Mouse (Mus musculus) heart, embryonic 10.5 days (tissue): ENCODE data around the gene Gm45837. TPM values are rescaled to one million over a fixed set of nuclear protein-coding genes. Genes with fewer than 3 reads are reported as not detected.

Experiments
- DNase-seq: peaks from one replicate; pipeline ENCODE4 v3.0.0-alpha.2; 2017; ENCODE audit warnings: low spot score
- H3K27ac ChIP-seq: fragments of 300-500 bp; sonication (generic); 2 replicates; pipeline ENCODE4 v1.5.1; 2016; ENCODE audit warnings: mild to moderate bottlenecking
- H3K27me3 ChIP-seq: fragments of 300-500 bp; sonication (generic); 2 replicates; pipeline ENCODE4 v1.6.1; 2016; ENCODE audit warnings: mild to moderate bottlenecking; ENCODE audit not compliant: poor library complexity, insufficient read depth, severe bottlenecking
- H3K36me3 ChIP-seq: fragments of 300-500 bp; sonication (generic); 2 replicates; pipeline ENCODE4 v1.6.1; 2016; ENCODE audit warnings: mild to moderate bottlenecking, moderate library complexity
- H3K4me1 ChIP-seq: fragments of 300-500 bp; sonication (generic); 2 replicates; pipeline ENCODE4 v1.6.1; 2016; ENCODE audit warnings: mild to moderate bottlenecking
- H3K4me3 ChIP-seq: fragments of 300-500 bp; sonication (generic); 2 replicates; pipeline ENCODE4 v1.5.1; 2016; ENCODE audit warnings: mild to moderate bottlenecking, moderate library complexity
- H3K9me3 ChIP-seq: fragments of 300-500 bp; sonication (generic); 2 replicates; pipeline ENCODE4 v1.6.1; 2016; ENCODE audit warnings: mild to moderate bottlenecking, moderate library complexity
- WGBS: fragments of 180-500 bp; shearing (Covaris S2); methylation state at CpG from one replicate; pipeline ENCODE4 v1.1.7; 2016; 5-methylcytosine and 5-hydroxymethylcytosine counted together
- polyA plus RNA-seq: library from polyadenylated mRNA; unstranded; fragments of >200 nt; fragmentation: Nextera tagmentation; extraction: Ambion mirVana; gene quantifications from 2 replicates; pipeline ENCODE4 v1.2.1, GENCODE M21; 2016

Gene Gm45837
- 3.3 TPM in 1 of 2 replicates, not detected in the other for polyA plus RNA-seq

DNA sequence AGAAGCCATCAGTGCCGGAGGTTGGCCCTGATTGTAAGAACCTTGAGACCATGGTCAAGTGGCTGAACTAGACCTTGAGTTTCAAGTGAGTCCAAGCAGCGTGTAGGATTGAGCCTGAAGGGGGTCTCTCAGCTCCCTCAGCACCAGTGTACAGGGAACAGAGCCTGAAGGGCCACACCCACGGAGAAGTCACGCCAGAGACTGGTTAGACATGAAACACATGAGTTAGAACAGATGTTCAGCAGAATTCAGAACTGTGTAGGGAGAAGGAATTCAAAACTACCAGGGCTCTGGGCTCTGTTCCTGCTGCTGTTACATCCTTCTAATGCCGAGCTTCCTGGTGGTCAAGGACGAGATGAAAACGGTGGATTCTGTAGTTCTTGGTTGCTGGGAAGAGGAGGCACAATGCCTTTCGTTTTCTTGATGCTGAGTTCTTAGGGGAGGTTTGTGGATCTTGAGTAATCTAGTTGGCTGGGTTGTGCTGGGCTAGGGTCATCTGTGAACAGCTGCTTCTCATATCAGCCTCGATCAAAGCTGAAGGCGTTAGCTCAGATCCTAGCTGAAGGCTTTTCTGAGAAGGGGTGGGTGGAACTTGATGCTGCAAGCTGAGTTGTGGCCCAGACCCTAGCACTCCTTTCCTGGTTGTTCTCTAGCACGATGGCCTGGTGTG is at the start of gene Gm45837:
TSS of gene Gm45837 (plus strand) at position 620 of the 670 bp plus-strand sequence.
- Histone ChIP-seq H3K27me3 (peaks cover 10% of the 10 kb centered on the region; the same call in 1 of the 2 replicates), H3K36me3 (peaks cover 13% of the 10 kb centered on the region), H3K4me3 (no peak within 1 kb of the TSS), H3K9me3 (no peaks in the 10 kb centered on the region), H3K27ac (0 out of 2 replicates have a peak within 1 kb of the TSS, but pooled peaks have one; percentile 1), H3K4me1 (peaks cover 43% of the 10 kb centered on the region)
- no peak for DNase-seq
- 77% methylated on average over 11 of the region's 11 CpGs for WGBS

DNA sequence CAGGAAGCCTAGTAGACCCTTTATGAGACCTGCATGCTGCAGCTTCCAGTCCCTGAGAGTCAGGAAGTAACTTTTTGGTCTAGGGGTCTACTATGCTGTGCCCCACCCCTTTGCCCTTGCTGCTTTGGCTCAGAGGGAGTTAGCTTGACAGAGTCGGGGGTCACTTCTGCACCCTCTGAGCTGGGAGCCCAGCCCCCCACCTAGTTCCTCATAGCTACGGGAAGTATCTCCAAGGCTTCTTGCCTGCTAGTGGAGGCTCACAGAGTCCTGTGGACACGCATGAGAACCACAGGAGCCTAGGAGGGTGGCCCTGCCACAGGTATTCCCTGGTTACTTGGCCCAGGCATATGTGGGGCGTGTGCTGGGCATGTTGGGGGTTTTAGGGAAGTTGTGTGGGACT is 49.7 kb upstream of the Gm45837 start:
- Histone ChIP-seq H3K27me3 (peaks cover 19% of the 10 kb centered on the region; the same call in 1 of the 2 replicates), H3K4me1 (peaks cover 34% of the 10 kb centered on the region), H3K36me3 (no peaks in the 10 kb centered on the region), H3K27ac (no peak overlapping the region), H3K4me3 (no peak overlapping the region), H3K9me3 (no peaks in the 10 kb centered on the region)
- 83% methylated on average over 4 of the region's 4 CpGs for WGBS
- no peak for DNase-seq

DNA sequence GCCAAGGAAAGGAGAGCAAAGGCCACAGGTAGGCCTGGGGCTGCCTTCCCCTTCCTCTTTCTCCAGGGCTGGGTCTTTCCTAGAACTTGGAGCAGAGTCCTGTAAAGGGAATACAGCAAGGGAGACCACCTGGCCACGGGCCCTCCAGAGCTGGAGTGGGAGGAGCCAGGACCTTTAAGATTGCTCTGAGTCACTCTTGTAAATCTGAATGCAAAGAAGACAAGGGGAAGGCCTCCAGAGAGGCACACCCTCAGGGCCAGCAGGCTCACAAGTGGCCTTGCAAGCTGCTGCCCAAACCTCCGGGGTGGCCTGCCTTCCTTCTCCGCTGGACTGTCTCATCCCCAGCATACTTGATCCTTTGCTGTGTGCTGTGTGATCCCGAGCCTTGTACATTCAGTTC is 48.9 kb upstream of the Gm45837 start:
- Histone ChIP-seq H3K36me3 (no peaks in the 10 kb centered on the region), H3K4me3 (no peak overlapping the region), H3K9me3 (no peaks in the 10 kb centered on the region), H3K4me1 (peaks cover 27% of the 10 kb centered on the region), H3K27ac (no peak overlapping the region), H3K27me3 (peaks cover 21% of the 10 kb centered on the region)
- DNase-seq: no peak
- 73% methylated on average over 4 of the region's 4 CpGs for WGBS

DNA sequence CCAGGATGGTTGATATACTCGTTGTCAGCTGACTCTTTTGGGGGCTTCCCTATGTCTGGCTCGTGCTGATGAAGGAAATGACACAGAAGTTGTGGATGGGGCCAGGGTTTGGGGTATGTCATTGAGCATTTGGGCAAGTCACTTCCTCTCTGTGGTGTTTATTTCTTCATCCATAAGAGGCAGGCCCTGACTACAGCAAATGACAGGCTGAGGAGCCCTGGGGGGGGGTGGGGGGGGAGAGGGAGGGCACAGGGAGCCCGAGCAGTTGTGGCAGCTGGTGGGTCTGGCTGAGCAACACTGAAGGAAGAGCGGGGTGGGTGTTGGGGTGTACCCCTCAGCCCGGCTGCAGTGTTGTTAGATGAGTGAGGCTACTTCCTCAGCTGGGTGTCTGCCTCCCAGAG is 47.9 kb upstream of the Gm45837 start:
- no peak for DNase-seq
- H3K4me3 ChIP-seq: no peak overlapping the region
- no peaks in the 10 kb centered on the region for H3K36me3 ChIP-seq
- H3K9me3 ChIP-seq: no peaks in the 10 kb centered on the region
- WGBS: 79% methylated on average over 5 of the region's 5 CpGs
- H3K27ac ChIP-seq: peak overlapping the region; percentile 47; the same call in 1 of the 2 replicates
- peaks cover 16% of the 10 kb centered on the region for H3K27me3 ChIP-seq
- peaks cover 17% of the 10 kb centered on the region for H3K4me1 ChIP-seq

DNA sequence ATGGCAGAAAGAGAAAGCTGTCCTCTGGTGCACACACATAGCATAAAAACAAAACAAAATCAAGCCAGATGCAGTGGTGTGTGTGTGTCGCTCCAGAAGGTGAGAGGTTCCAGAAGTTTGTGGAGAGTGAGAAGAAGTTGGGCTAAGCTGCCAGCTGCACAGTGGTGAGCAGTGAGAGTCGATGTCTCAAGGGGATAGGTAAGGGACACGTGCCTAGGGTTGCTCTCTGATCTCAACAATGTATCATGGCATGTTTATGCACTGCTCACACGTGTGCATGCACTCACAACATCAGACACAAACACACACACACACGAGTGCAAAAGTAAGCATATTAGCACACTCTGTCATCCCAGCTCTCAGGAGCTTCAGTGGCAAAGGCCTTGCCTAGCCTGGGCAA is 46.8 kb upstream of the Gm45837 start:
- Histone ChIP-seq H3K4me1 (peaks cover 17% of the 10 kb centered on the region), H3K4me3 (no peak overlapping the region), H3K27ac (no peak overlapping the region), H3K9me3 (no peaks in the 10 kb centered on the region), H3K27me3 (peaks cover 16% of the 10 kb centered on the region), H3K36me3 (no peaks in the 10 kb centered on the region)
- no peak for DNase-seq
- 79% methylated on average over 5 of the region's 5 CpGs for WGBS

DNA sequence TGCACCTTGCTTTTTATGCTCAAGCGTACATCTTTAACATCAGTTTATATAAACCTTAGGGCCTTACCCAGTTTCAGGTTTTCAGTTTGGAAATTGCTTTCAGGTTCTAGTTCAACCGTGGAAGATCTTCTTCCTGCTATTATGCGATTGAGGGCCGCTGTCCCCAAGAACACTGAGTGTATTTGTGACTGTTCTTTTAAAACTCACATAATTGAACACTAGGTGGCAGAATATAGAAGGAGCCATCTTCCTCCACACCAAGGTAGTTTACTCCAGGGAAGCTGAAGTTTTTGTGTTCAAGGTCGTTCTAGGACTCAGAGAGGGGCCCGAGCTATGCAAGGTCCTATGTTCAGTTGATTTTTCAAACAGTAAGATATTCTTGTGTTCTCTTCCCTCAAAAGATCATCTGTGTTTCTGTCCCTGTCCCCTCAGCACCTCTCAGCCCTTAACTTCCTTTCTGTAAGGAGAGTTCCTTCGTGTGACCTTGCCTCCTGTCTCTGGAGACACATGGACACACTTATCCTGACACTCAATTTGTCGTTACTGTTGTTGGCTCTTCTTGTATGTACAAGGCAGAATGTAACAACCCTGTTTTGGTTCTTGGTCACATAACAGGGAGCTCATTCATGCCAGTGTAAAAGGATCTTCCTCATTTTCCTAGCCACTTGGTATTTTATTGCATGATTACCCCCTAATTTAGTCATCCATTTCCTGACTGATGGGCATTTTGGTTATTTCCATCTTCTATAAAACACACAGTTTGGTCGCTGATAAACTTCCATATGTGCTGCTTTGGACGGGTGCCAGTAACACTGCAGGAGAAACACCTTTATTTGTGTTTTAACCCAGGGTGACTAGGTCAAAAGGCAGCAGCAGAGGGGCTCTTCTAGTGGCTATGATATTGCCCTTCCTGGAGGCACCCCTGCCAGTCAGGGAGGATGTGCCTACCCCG is 42.5 kb upstream of the Gm45837 start:
- Histone ChIP-seq H3K4me3 (no peak overlapping the region), H3K27me3 (peaks cover 22% of the 10 kb centered on the region), H3K27ac (no peak overlapping the region), H3K9me3 (no peaks in the 10 kb centered on the region), H3K4me1 (peaks cover 11% of the 10 kb centered on the region), H3K36me3 (0 out of 2 replicates have a peak, but pooled peaks cover 4% of the 10 kb centered on the region)
- DNase-seq: no peak
- 65% methylated on average over 11 of the region's 11 CpGs for WGBS

DNA sequence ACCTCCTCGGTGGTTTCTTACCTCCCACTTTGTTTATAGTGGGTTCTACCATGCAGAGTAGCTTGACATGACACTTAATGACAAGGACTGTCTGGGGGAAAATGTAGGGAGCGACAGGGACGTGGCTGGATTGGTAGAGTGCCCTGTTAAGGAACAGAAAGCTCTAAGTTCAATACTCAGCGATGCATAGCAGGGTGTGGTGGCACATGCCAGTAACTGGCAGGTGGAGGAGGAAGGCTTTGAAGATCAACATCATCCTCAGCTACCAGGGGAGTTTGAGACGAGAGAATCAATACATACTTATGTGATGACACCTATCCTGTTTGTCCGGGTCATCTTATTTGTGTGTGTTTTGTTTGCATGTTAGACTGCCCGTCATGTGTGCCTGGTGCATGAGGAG is 41.0 kb upstream of the Gm45837 start:
- no peak overlapping the region for H3K27ac ChIP-seq
- H3K4me1 ChIP-seq: peaks cover 7% of the 10 kb centered on the region; the same call in 1 of the 2 replicates
- 0 out of 2 replicates have a peak, but pooled peaks cover 4% of the 10 kb centered on the region for H3K36me3 ChIP-seq
- H3K27me3 ChIP-seq: peaks cover 28% of the 10 kb centered on the region
- no peak for DNase-seq
- no peak overlapping the region for H3K4me3 ChIP-seq
- 69% methylated on average over 7 of the region's 7 CpGs for WGBS
- no peaks in the 10 kb centered on the region for H3K9me3 ChIP-seq

DNA sequence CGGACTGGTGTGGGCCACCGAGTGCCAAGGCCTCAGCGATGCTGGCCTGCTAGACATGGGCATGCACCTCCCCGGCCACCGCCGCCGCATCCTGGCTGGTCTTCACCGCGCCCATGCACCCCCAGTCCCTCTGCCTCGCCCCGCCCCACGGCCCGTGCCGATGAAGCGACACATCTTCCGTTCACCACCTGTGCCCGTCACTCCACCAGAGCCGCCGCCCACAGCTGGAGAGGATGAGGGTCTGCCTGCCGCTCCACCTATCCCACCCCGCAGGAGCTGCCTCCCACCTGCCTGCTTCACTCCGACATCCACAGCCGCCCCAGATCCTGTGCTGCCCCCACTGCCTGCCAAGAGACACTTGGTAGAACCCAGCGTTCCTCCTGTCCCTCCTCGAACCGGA is 37.6 kb upstream of the Gm45837 start:
- H3K36me3 ChIP-seq: 0 out of 2 replicates have a peak, but pooled peaks cover 4% of the 10 kb centered on the region
- H3K9me3 ChIP-seq: no peaks in the 10 kb centered on the region
- 76% methylated on average over 20 of the region's 26 CpGs for WGBS
- no peak overlapping the region for H3K4me3 ChIP-seq
- H3K4me1 ChIP-seq: peaks cover 20% of the 10 kb centered on the region
- no peak for DNase-seq
- H3K27ac ChIP-seq: no peak overlapping the region
- peaks cover 18% of the 10 kb centered on the region for H3K27me3 ChIP-seq

DNA sequence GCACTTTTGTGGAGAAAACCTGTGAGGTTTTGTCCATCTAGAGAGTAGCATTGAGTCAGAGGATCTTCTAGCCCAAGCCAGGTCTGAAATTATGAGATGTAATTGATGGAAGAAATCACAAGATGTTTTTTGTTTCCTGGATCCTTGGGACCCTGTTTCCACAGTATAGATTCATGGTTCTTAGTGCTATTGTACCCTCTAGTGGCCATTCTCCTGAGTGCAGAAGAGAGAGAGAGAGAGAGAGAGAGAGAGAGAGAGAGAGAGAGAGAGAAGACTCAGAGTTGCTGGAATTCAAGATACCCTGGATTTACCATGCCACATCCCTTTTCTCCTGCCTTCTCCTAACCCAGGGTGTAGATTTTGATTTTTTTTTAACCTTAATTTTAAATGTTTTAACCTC is 36.5 kb upstream of the Gm45837 start:
- peaks cover 18% of the 10 kb centered on the region for H3K27me3 ChIP-seq
- no peaks in the 10 kb centered on the region for H3K9me3 ChIP-seq
- 0 out of 2 replicates have a peak, but pooled peaks cover 4% of the 10 kb centered on the region for H3K36me3 ChIP-seq
- peaks cover 31% of the 10 kb centered on the region for H3K4me1 ChIP-seq
- H3K27ac ChIP-seq: no peak overlapping the region
- no peak overlapping the region for H3K4me3 ChIP-seq
- DNase-seq: no peak

DNA sequence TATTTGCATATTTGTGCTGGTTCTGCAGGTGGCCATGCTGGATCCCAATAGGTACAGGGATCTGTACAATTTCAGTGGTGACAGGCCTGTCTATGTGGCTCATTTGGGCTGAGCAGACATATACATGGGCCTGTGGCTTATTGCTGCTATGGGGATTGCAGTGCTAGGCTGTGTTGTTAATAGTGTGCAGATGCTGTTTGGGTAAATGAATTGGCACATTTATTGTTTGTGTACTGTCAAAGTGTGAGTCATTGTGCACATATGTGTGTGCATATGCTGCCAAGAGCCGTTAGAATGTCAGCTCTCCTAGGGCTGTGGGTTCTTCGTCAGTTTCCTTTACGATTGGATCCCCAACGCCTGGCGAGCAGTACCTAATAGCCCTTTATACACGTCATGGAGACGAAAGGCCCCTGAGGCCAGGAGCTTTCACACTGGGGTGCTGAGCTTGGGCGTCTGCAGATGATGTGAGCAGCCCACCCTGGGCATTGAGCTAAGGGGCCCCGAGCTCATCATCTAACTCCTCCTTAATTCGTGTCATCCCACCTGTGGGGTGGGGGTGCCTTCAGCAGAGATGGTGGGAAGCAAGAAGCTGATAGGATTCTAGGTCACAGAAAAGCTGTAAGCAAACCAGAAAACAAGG is 33.9 kb upstream of the Gm45837 start:
- no peak for DNase-seq
- 82% methylated on average over 10 of the region's 10 CpGs for WGBS
- Histone ChIP-seq H3K36me3 (no peaks in the 10 kb centered on the region), H3K27ac (peak overlapping the region; percentile 84; the same call in 1 of the 2 replicates), H3K9me3 (no peaks in the 10 kb centered on the region), H3K27me3 (peaks cover 17% of the 10 kb centered on the region), H3K4me1 (peaks cover 38% of the 10 kb centered on the region), H3K4me3 (no peak overlapping the region)

DNA sequence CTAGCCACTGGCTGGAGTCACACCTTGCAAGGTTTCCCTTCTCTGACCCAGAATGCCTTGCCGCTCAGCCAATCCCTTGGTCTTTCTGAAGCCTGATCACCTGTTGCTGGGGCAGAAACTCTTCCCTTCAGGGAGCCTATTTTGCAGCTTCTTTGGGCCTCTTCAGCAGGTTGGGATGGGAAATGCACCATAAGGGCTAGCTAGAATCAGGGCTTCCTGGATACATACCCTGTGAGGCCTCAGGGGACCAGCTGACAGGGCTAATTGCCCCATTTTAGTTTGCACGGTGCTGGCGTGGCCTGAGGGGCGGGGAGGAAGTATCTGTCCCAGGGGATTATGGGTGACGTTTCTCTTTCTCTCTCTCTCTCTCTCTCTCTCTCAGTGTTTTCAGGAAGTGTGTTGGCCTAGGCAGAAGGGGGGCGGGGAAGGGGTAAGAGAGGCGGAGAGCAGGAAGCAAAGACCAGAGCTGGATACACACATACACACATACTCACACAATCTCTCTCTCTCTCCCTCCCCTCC is 32.9 kb upstream of the Gm45837 start:
- no peaks in the 10 kb centered on the region for H3K9me3 ChIP-seq
- peaks cover 9% of the 10 kb centered on the region for H3K27me3 ChIP-seq
- no peaks in the 10 kb centered on the region for H3K36me3 ChIP-seq
- H3K4me3 ChIP-seq: peak overlapping the region; percentile 37
- 29% methylated on average over 7 of the region's 7 CpGs for WGBS
- DNase-seq: no peak
- peak overlapping the region; percentile 84 for H3K27ac ChIP-seq
- H3K4me1 ChIP-seq: peaks cover 46% of the 10 kb centered on the region

DNA sequence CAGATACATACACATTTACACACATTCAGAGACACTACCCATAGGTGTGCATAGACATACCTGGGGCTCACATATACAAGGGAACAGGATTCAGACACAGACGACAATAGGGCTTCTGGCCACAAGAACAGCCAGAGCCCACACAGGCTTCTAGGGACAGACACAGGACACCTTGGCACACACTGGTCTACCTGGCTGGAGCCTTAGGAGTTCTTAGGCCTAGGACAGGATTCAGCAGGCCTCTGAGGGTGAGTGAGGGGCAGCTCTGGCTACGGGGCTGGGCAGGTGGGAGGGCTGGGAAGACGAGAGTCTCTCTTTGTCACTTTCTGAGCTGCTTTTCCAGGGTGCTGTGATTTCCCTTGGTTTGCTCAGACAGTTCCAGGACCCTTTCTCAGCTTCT is 32.4 kb upstream of the Gm45837 start:
- Histone ChIP-seq H3K27ac (peak overlapping the region; percentile 84), H3K9me3 (no peaks in the 10 kb centered on the region), H3K4me1 (peaks cover 45% of the 10 kb centered on the region), H3K27me3 (peaks cover 5% of the 10 kb centered on the region), H3K36me3 (no peaks in the 10 kb centered on the region), H3K4me3 (peak overlapping the region; percentile 37; the same call in 1 of the 2 replicates)
- DNase-seq: no peak
- 63% methylated on average over 3 of the region's 3 CpGs for WGBS
